Comparison of ENCODE assay signal across 26 mouse cellular contexts in the genomic region with DNA sequence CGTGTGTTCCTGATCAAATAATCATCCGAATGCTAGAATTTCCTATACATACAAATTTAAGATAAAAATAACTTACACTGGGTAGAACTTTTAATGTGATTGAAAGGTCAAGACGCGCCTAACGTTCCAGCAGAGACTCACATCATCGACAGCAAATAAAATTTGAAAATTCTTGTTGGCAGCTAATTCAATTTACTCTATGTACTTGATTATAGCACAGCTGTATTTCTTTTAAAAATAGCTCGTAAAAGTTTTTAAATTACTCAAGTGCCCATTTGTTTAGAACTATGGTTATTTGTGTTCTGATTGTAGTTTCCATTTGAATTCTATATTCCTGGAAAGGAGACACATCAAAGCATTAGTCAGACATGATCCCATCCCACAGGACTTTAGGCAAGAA.
DNase-seq lines count a peak whose midpoint lies in the region; ATAC-seq and TF ChIP-seq lines count a peak whose summit lies in the region.
"Had no signal": no experiment of that assay in that cellular context is flagged by ENCODE, and none has a peak within 500 bp of the region (broad histone marks: within the 10 kb centered on the region; RNA-seq: fewer than 3 reads in every experiment).

No protein-coding gene starts in this region.

- WGBS in lung, embryonic 15.5 days = 48% methylated on average over 7 of the region's 7 CpGs
- WGBS in lung, postnatal 0 days = 55% methylated on average over 7 of the region's 7 CpGs
- 68% methylated on average over 7 of the region's 7 CpGs for WGBS in stomach, postnatal 0 days

- H3K4me2 ChIP-seq in lung, embryonic 15.5 days = no peak overlapping the region
- no peak overlapping the region for H3K4me2 ChIP-seq in lung, postnatal 0 days (replicated peaks; ENCODE audit: low read depth, low read length)
- H3K4me2 ChIP-seq in stomach, postnatal 0 days (replicated peaks; ENCODE audit: low read depth) = no peak overlapping the region
- H3K4me2 ChIP-seq: embryonic facial prominence, embryonic 12.5 days; forebrain, embryonic 13.5 days; forebrain, embryonic 15.5 days had no signal

- intact Hi-C loops in heart, postnatal 14 days (cut with DNase I) = no loop called here

- DNase-seq in heart, adult 11 months = peak; percentile 24
- DNase-seq in heart, postnatal 14 days = no peak
- DNase-seq in lung, postnatal 14 days = no peak
- DNase-seq in lung, postnatal 0 days (ENCODE audit: low spot score) = peak; percentile 84
- DNase-seq in lung, postnatal 36 days = no peak
- DNase-seq in stomach, postnatal 0 days (ENCODE audit: low spot score) = no peak
- DNase-seq in cerebellum, postnatal 25 days = no peak
- DNase-seq: adrenal gland, adult 8-10 months; adrenal gland, postnatal 14 days; adrenal gland, postnatal 36 days; B cell, adult 2 months; cerebellum, adult 11 months; cerebellum, adult 18-20 months; cerebellum, adult 8-10 months; cerebellum, adult 9-11 months; cerebellum, postnatal 14 days had no signal

- peak; percentile 47; the same call in 1 of the 2 replicates for TF ChIP-seq EP300 in lung, postnatal 0 days (IDR thresholded peaks at IDR 0.05)
- no peak for TF ChIP-seq EP300 in stomach, postnatal 0 days (optimal IDR thresholded peaks at IDR 0.05)

- H3K9me3 ChIP-seq in lung, embryonic 15.5 days = no peaks in the 10 kb centered on the region
- no peaks in the 10 kb centered on the region for H3K9me3 ChIP-seq in lung, postnatal 0 days (ENCODE audit: low read length)
- no peaks in the 10 kb centered on the region for H3K9me3 ChIP-seq in stomach, postnatal 0 days (ENCODE audit: control insufficient read depth, low read length)
- H3K9me3 ChIP-seq: embryonic facial prominence, embryonic 10.5 days; embryonic facial prominence, embryonic 12.5 days; forebrain, embryonic 13.5 days; forebrain, embryonic 15.5 days; G1E had no signal

- ATAC-seq in lung, embryonic 15.5 days (ENCODE audit: borderline replicate concordance, extremely low read depth, low FRiP score, low TSS enrichment) = peak; percentile 27; the same call in 1 of the 2 replicates
- ATAC-seq in lung, postnatal 0 days = peak; percentile 48
- no peak for ATAC-seq in stomach, postnatal 0 days (ENCODE audit: low FRiP score, low TSS enrichment)
- ATAC-seq: activated CD4-positive, CD25-positive, alpha-beta regulatory T cell, adult 4 months; CD4-positive, CD25-positive, alpha-beta regulatory T cell, adult 4 months; forebrain, embryonic 13.5 days; forebrain, embryonic 15.5 days; Patski had no signal

- H3K9ac ChIP-seq in lung, embryonic 15.5 days = no peak overlapping the region
- H3K9ac ChIP-seq in lung, postnatal 0 days (replicated peaks; ENCODE audit: low read depth) = no peak overlapping the region
- no peak overlapping the region for H3K9ac ChIP-seq in stomach, postnatal 0 days (ENCODE audit: low read length)
- H3K9ac ChIP-seq: embryonic facial prominence, embryonic 12.5 days; forebrain, embryonic 13.5 days; forebrain, embryonic 15.5 days had no signal

- H3K27me3 ChIP-seq in lung, embryonic 15.5 days = no peaks in the 10 kb centered on the region
- H3K27me3 ChIP-seq in lung, postnatal 0 days (replicated peaks; ENCODE audit: insufficient read depth, low read length) = no peaks in the 10 kb centered on the region
- H3K27me3 ChIP-seq in stomach, postnatal 0 days (ENCODE audit: control insufficient read depth, insufficient read depth, low read length) = no peaks in the 10 kb centered on the region
- H3K27me3 ChIP-seq: CH12.LX; embryonic facial prominence, embryonic 12.5 days; forebrain, embryonic 13.5 days; forebrain, embryonic 15.5 days had no signal

- peaks cover 15% of the 10 kb centered on the region for H3K4me1 ChIP-seq in lung, embryonic 15.5 days
- no peaks in the 10 kb centered on the region for H3K4me1 ChIP-seq in lung, postnatal 0 days (ENCODE audit: insufficient read depth, low read depth, low read length)
- no peaks in the 10 kb centered on the region for H3K4me1 ChIP-seq in stomach, postnatal 0 days (replicated peaks; ENCODE audit: control insufficient read depth, insufficient read depth)
- H3K4me1 ChIP-seq: embryonic facial prominence, embryonic 12.5 days; forebrain, embryonic 13.5 days; forebrain, embryonic 15.5 days had no signal

- no peaks in the 10 kb centered on the region for H3K36me3 ChIP-seq in lung, embryonic 15.5 days
- no peaks in the 10 kb centered on the region for H3K36me3 ChIP-seq in lung, postnatal 0 days (ENCODE audit: insufficient read depth, low read length)
- H3K36me3 ChIP-seq in stomach, postnatal 0 days (ENCODE audit: control insufficient read depth, insufficient read depth, low read length) = no peaks in the 10 kb centered on the region
- H3K36me3 ChIP-seq: embryonic facial prominence, embryonic 10.5 days; embryonic facial prominence, embryonic 12.5 days; forebrain, embryonic 15.5 days; G1E had no signal

- H3K27ac ChIP-seq in lung, embryonic 15.5 days = peak overlapping the region; percentile 84
- peak overlapping the region; percentile 77; the same call in 1 of the 2 replicates for H3K27ac ChIP-seq in lung, postnatal 0 days (ENCODE audit: low read length)
- 0 out of 2 replicates have a peak overlapping the region, but pooled peaks have one; percentile 35 for H3K27ac ChIP-seq in stomach, postnatal 0 days (replicated peaks)
- H3K27ac ChIP-seq: embryonic facial prominence, embryonic 10.5 days; embryonic facial prominence, embryonic 12.5 days; forebrain, embryonic 13.5 days; forebrain, embryonic 15.5 days had no signal

- no peak overlapping the region for H3K4me3 ChIP-seq in lung, embryonic 15.5 days
- H3K4me3 ChIP-seq in lung, postnatal 0 days (ENCODE audit: low read depth, low read length) = no peak overlapping the region
- no peak overlapping the region for H3K4me3 ChIP-seq in stomach, postnatal 0 days (ENCODE audit: low read depth, low read length)
- H3K4me3 ChIP-seq: embryonic facial prominence, embryonic 10.5 days; embryonic facial prominence, embryonic 12.5 days; forebrain, embryonic 13.5 days; forebrain, embryonic 15.5 days had no signal

- TF ChIP-seq CTCF in lung, postnatal 0 days (IDR thresholded peaks at IDR 0.05) = no peak
- TF ChIP-seq CTCF in stomach, postnatal 0 days (IDR thresholded peaks at IDR 0.05; ENCODE audit: low read depth) = no peak

Comparison
In these comparisons a context has a peak if more than half of its experiments do, and no peak if none do; other contexts are left out.
1. DNase-seq: peak in heart, adult 11 months (single experiment) and lung, postnatal 0 days (single experiment); none in heart, postnatal 14 days (0 of 2), lung, postnatal 14 days (single experiment), lung, postnatal 36 days (single experiment), stomach, postnatal 0 days (single experiment) and cerebellum, postnatal 25 days (0 of 2).
2. Peak in every context shown above with its lines, with median percentiles within 50 percentile points of each other: H3K27ac ChIP-seq.